Comparison of ENCODE assay signal across 8 mouse cellular contexts in genomic region chr17:78916369-78916813, GRCm38 (mm10). TPM values are rescaled to one million over a fixed set of nuclear protein-coding genes. Genes with fewer than 3 reads are reported as not detected.
DNase-seq lines count a peak whose midpoint lies in the region; ATAC-seq lines count a peak whose summit lies in the region.

Gene Cebpzos, plus strand, starts transcription at chr17:78916500.

- H3K27ac ChIP-seq in brown adipose tissue, adult 24 weeks (replicated peaks; ENCODE audit: low read depth, low read length), result peak within 1 kb of the TSS; percentile 59
- H3K27ac ChIP-seq in heart, embryonic 14.5 days (replicated peaks in 1 of 2; ENCODE audit: control insufficient read depth in 1 of 2, insufficient read depth in 1 of 2, low read depth in 2 of 2, low read length in 2 of 2), result peak within 1 kb of the TSS; percentile 82 to 83
- H3K27ac ChIP-seq in liver, embryonic 13.5 days, result peak within 1 kb of the TSS; percentile 82
- peak within 1 kb of the TSS; percentile 95 for H3K27ac ChIP-seq in stomach, embryonic 16.5 days (ENCODE audit: low read length)

- H3K9me3 ChIP-seq in heart, embryonic 14.5 days (ENCODE audit: control insufficient read depth, low read length), result no peaks in the 10 kb centered on the region
- no peaks in the 10 kb centered on the region for H3K9me3 ChIP-seq in liver, embryonic 13.5 days (replicated peaks)
- H3K9me3 ChIP-seq in stomach, embryonic 16.5 days (replicated peaks; ENCODE audit: control insufficient read depth, low read length), result no peaks in the 10 kb centered on the region

- H3K4me1 ChIP-seq in brown adipose tissue, adult 24 weeks (ENCODE audit: control insufficient read depth, insufficient read depth, insufficient read length, low read length), result peaks cover 3% of the 10 kb centered on the region; the same call in 1 of the 2 replicates
- peaks cover 2 to 13% of the 10 kb centered on the region in 2 experiments; a peak in 2 of 4 replicates for H3K4me1 ChIP-seq in heart, embryonic 14.5 days (ENCODE audit: control insufficient read depth in 2 of 2, insufficient read depth in 2 of 2, low read length in 2 of 2)
- peaks cover 29% of the 10 kb centered on the region for H3K4me1 ChIP-seq in liver, embryonic 13.5 days (replicated peaks)
- H3K4me1 ChIP-seq in stomach, embryonic 16.5 days (ENCODE audit: control insufficient read depth, insufficient read depth, low read length), result peaks cover 9% of the 10 kb centered on the region; the same call in 1 of the 2 replicates

- under 1% methylated on average over 37 of the region's 37 CpGs for WGBS in heart, embryonic 14.5 days
- WGBS in liver, embryonic 13.5 days (ENCODE audit: insufficient replicate concordance), result under 1% methylated on average over 37 of the region's 37 CpGs
- under 1% methylated on average over 37 of the region's 37 CpGs for WGBS in stomach, embryonic 16.5 days

- peak within 1 kb of the TSS; percentile 69 for H3K4me2 ChIP-seq in heart, embryonic 14.5 days (ENCODE audit: low read length)
- H3K4me2 ChIP-seq in liver, embryonic 13.5 days, result peak within 1 kb of the TSS; percentile 83
- peak within 1 kb of the TSS; percentile 79 for H3K4me2 ChIP-seq in stomach, embryonic 16.5 days (ENCODE audit: low read depth, low read length)

- H3K27me3 ChIP-seq in heart, embryonic 14.5 days (ENCODE audit: control insufficient read depth, insufficient read depth, low read length), result no peaks in the 10 kb centered on the region
- H3K27me3 ChIP-seq in liver, embryonic 13.5 days, result no peaks in the 10 kb centered on the region
- no peaks in the 10 kb centered on the region for H3K27me3 ChIP-seq in stomach, embryonic 16.5 days (ENCODE audit: control insufficient read depth, insufficient read depth, low read length)

- peak within 1 kb of the TSS; percentile 77 for H3K9ac ChIP-seq in heart, embryonic 14.5 days (ENCODE audit: low read length)
- peak within 1 kb of the TSS; percentile 82 for H3K9ac ChIP-seq in liver, embryonic 13.5 days
- H3K9ac ChIP-seq in stomach, embryonic 16.5 days (ENCODE audit: low read length), result peak within 1 kb of the TSS; percentile 90

- H3K36me3 ChIP-seq in heart, embryonic 14.5 days (ENCODE audit: control insufficient read depth, insufficient read depth, low read length), result peaks cover 34% of the 10 kb centered on the region
- H3K36me3 ChIP-seq in liver, embryonic 13.5 days, result peaks cover 25% of the 10 kb centered on the region
- 0 out of 2 replicates have a peak, but pooled peaks cover 10% of the 10 kb centered on the region for H3K36me3 ChIP-seq in stomach, embryonic 16.5 days (ENCODE audit: control insufficient read depth, insufficient read depth, low read length)

- peak; percentile 95 for ATAC-seq in heart, embryonic 14.5 days (ENCODE audit: insufficient number of reproducible peaks, insufficient read depth, low FRiP score, low read depth)
- peak; percentile 94 for ATAC-seq in liver, embryonic 13.5 days (ENCODE audit: low read depth)
- ATAC-seq in stomach, embryonic 16.5 days (ENCODE audit: insufficient read depth, low FRiP score), result peak; percentile 95

- peak; percentile 94 for DNase-seq in CD4-positive, CD25-positive, alpha-beta regulatory T cell, adult 2 months (ENCODE audit: low read depth, low spot score)
- peak; percentile 64 for DNase-seq in fibroblast of lung, adult 2 months (ENCODE audit: low read depth)
- DNase-seq in kidney, postnatal 14 days, result peak; percentile 92
- DNase-seq in liver, embryonic 13.5 days, result peak; percentile 91
- DNase-seq in neural tube, embryonic 10.5 days (ENCODE audit: extremely low spot score, low spot score), result peak; percentile 87

- peak within 1 kb of the TSS; percentile 73 for H3K4me3 ChIP-seq in brown adipose tissue, adult 24 weeks (ENCODE audit: insufficient read depth, low read depth, low read length)
- peak within 1 kb of the TSS; percentile 55 to 77 for H3K4me3 ChIP-seq in heart, embryonic 14.5 days (ENCODE audit: control insufficient read depth in 1 of 2, insufficient read depth in 1 of 2, low read depth in 1 of 2, low read length in 2 of 2)
- H3K4me3 ChIP-seq in liver, embryonic 13.5 days (replicated peaks), result peak within 1 kb of the TSS; percentile 77
- peak within 1 kb of the TSS; percentile 78 for H3K4me3 ChIP-seq in stomach, embryonic 16.5 days (replicated peaks; ENCODE audit: low read length)

RNA-seq across cellular contexts. Expression of gene Cebpzos, which starts in this region (rescaled TPM):
- polyA plus RNA-seq in brown adipose tissue, adult 24 weeks (2012; ENCODE audit: insufficient read depth, insufficient read length, missing spikeins), result 88.0 and 93.4 TPM in 2 replicates
- 96.5 and 101 TPM in 2 replicates for polyA plus RNA-seq in heart, embryonic 14.5 days (2014; fragmentation: Nextera tagmentation; extraction: Ambion mirVana)
- 57.3 and 64.9 TPM in 2 replicates for polyA plus RNA-seq in liver, embryonic 13.5 days (2015; fragmentation: Nextera tagmentation; extraction: Ambion mirVana)
- 99.8 and 113 TPM in 2 replicates for polyA plus RNA-seq in stomach, embryonic 16.5 days (2015; fragmentation: Nextera tagmentation; extraction: Ambion mirVana)

Comparison
In these comparisons a context has a peak if more than half of its experiments do, and no peak if none do; other contexts are left out.
1. Peak in every context shown above with its lines: DNase-seq, ATAC-seq, H3K4me3 ChIP-seq and H3K27ac ChIP-seq.